ENCODE assay signal across 24 mouse cellular contexts in genomic region chr10:8561366-8561765, GRCm38 (mm10).
"Had no signal": no experiment of that assay in that cellular context is flagged by ENCODE, and none has a peak within 500 bp of the region (broad histone marks: within the 10 kb centered on the region; RNA-seq: fewer than 3 reads in every experiment).

No protein-coding gene starts in this region.

- ATAC-seq: hindbrain, embryonic 16.5 days; inflammation-experienced regulatory T-cells, adult 6 months; intestine, embryonic 15.5 days; intestine, postnatal 0 days had no signal

- H3K27ac ChIP-seq: gastrocnemius, adult 2 months; heart, embryonic 10.5 days; hindbrain, embryonic 10.5 days; hindbrain, embryonic 12.5 days; hindbrain, embryonic 14.5 days; intestine, embryonic 15.5 days; limb, embryonic 10.5 days; limb, embryonic 12.5 days; liver, embryonic 13.5 days; liver, embryonic 15.5 days had no signal

- H3K27me3 ChIP-seq: heart, embryonic 12.5 days; hindbrain, embryonic 12.5 days; intestine, embryonic 15.5 days; limb, embryonic 12.5 days; liver, embryonic 13.5 days; liver, embryonic 15.5 days had no signal

- H3K4me1 ChIP-seq: heart, embryonic 10.5 days; heart, embryonic 12.5 days; hindbrain, embryonic 10.5 days; hindbrain, embryonic 12.5 days; intestine, embryonic 15.5 days; limb, embryonic 10.5 days; limb, embryonic 12.5 days; liver, embryonic 13.5 days; liver, embryonic 15.5 days had no signal

- DNase-seq: gastrocnemius, adult 2 months; gastrocnemius, postnatal 10 days; gastrocnemius, postnatal 25 days; heart, adult 18-20 months; heart, postnatal 10 days; heart, postnatal 4 days; layer of hippocampus, adult 9-11 months; layer of hippocampus, postnatal 36 days; liver; liver, embryonic 13.5 days; lung, adult 18-20 months had no signal

- H3K9me3 ChIP-seq: heart, embryonic 10.5 days; hindbrain, embryonic 12.5 days; intestine, embryonic 15.5 days; liver, embryonic 13.5 days; liver, embryonic 15.5 days had no signal

- H3K36me3 ChIP-seq: heart, embryonic 10.5 days; heart, embryonic 12.5 days; hindbrain, embryonic 10.5 days; hindbrain, embryonic 12.5 days; intestine, embryonic 15.5 days; limb, embryonic 10.5 days; limb, embryonic 12.5 days; liver, embryonic 13.5 days; liver, embryonic 15.5 days had no signal

- H3K4me2 ChIP-seq: heart, embryonic 12.5 days; hindbrain, embryonic 12.5 days; hindbrain, embryonic 14.5 days; intestine, embryonic 15.5 days; limb, embryonic 12.5 days; liver, embryonic 11.5 days; liver, embryonic 13.5 days; liver, embryonic 15.5 days had no signal

- H3K9ac ChIP-seq: heart, embryonic 12.5 days; hindbrain, embryonic 12.5 days; hindbrain, embryonic 14.5 days; intestine, embryonic 15.5 days; limb, embryonic 12.5 days; liver, embryonic 13.5 days; liver, embryonic 15.5 days had no signal

- H3K4me3 ChIP-seq: gastrocnemius, adult 2 months; heart, embryonic 10.5 days; heart, embryonic 12.5 days; hindbrain, embryonic 10.5 days; hindbrain, embryonic 12.5 days; intestine, embryonic 15.5 days; limb, embryonic 10.5 days; limb, embryonic 12.5 days; liver, embryonic 13.5 days; liver, embryonic 15.5 days had no signal
